Mouse (Mus musculus) erythroblast, embryonic 14.5 days (primary cell): ENCODE results near the gene Lypla2. TPM values are rescaled to one million over a fixed set of nuclear protein-coding genes. Genes with fewer than 3 reads are reported as not detected.

ENCODE experiments used
- H3K27me3 ChIP-seq: 2 replicates; pipeline ENCODE4 v1.6.1; 2012; ENCODE audit warnings: inconsistent platforms; ENCODE audit not compliant: control insufficient read depth
- H3K36me3 ChIP-seq: 2 replicates; pipeline ENCODE4 v1.6.1; 2012; ENCODE audit warnings: mild to moderate bottlenecking, inconsistent platforms; ENCODE audit not compliant: control insufficient read depth
- H3K4me1 ChIP-seq: 2 replicates; pipeline ENCODE4 v1.6.1; 2012; ENCODE audit warnings: inconsistent platforms; ENCODE audit not compliant: control insufficient read depth
- H3K4me3 ChIP-seq: replicated peaks from 2 replicates; pipeline ENCODE3; 2012; ENCODE audit warnings: moderate library complexity, mild to moderate bottlenecking, inconsistent platforms
- H3K9me3 ChIP-seq: 2 replicates; pipeline ENCODE4 v1.6.1; 2012; ENCODE audit warnings: low read length, inconsistent platforms, mixed read lengths; ENCODE audit not compliant: control insufficient read depth
- GATA1 ChIP-seq: IDR thresholded peaks from 2 replicates; pipeline ENCODE4 v1.6.1; 2012; ENCODE audit warnings: low read length, inconsistent platforms, mixed read lengths
- TAL1 ChIP-seq: IDR thresholded peaks from 3 replicates; pipeline ENCODE4 v1.6.1; 2012; ENCODE audit warnings: low read length, inconsistent platforms, mixed read lengths
- polyA plus RNA-seq: library from polyadenylated mRNA; stranded (reverse); fragments of >175 nt; gene quantifications from 2 replicates; pipeline ENCODE4 v1.2.3, GENCODE M21; 2012

The Lypla2 gene
- polyA plus RNA-seq, 1 experiment: 13.4 TPM

GRCm38 (mm10) chr4:135953179-135953578 is 19.2 kb downstream of the Lypla2 start:
- no peak overlapping the region for H3K4me3 ChIP-seq
- H3K27me3 ChIP-seq: no peaks in the 10 kb centered on the region
- H3K36me3 ChIP-seq: peaks cover 87% of the 10 kb centered on the region
- H3K9me3 ChIP-seq: peaks cover 16% of the 10 kb centered on the region
- TF ChIP-seq TAL1 (no peak), GATA1 (no peak)
- peaks cover 34% of the 10 kb centered on the region for H3K4me1 ChIP-seq

- Histone ChIP-seq H3K27me3 (no peaks in the 10 kb centered on the region), H3K4me1 (peaks cover 48% of the 10 kb centered on the region), H3K9me3 (peaks cover 16% of the 10 kb centered on the region), H3K4me3 (no peak overlapping the region), H3K36me3 (peaks cover 77% of the 10 kb centered on the region)
- TF ChIP-seq TAL1 (no peak), GATA1 (no peak)
Observed at GRCm38 (mm10) chr4:135951505-135951904, 20.9 kb downstream of the Lypla2 start.

- Histone ChIP-seq H3K27me3 (no peaks in the 10 kb centered on the region), H3K4me3 (no peak overlapping the region), H3K4me1 (peaks cover 57% of the 10 kb centered on the region), H3K9me3 (peaks cover 16% of the 10 kb centered on the region), H3K36me3 (peaks cover 65% of the 10 kb centered on the region)
- TF ChIP-seq GATA1 (no peak), TAL1 (no peak)
Observed at GRCm38 (mm10) chr4:135950365-135950764, 22.1 kb downstream of the Lypla2 start.

- TF ChIP-seq GATA1 (no peak), TAL1 (no peak)
Observed at GRCm38 (mm10) chr4:135949911-135950310, 22.5 kb downstream of the Lypla2 start.

GRCm38 (mm10) chr4:135949475-135949874 is 23.0 kb downstream of the Lypla2 start:
- no peaks in the 10 kb centered on the region for H3K27me3 ChIP-seq
- peaks cover 16% of the 10 kb centered on the region for H3K9me3 ChIP-seq
- TF ChIP-seq GATA1 (no peak), TAL1 (no peak)
- H3K4me1 ChIP-seq: peaks cover 54% of the 10 kb centered on the region
- H3K36me3 ChIP-seq: peaks cover 56% of the 10 kb centered on the region
- no peak overlapping the region for H3K4me3 ChIP-seq

More at GRCm38 (mm10) chr4:135949911-135950310, 22.5 kb downstream of the Lypla2 start:
- no peak overlapping the region for H3K4me3 ChIP-seq
- H3K36me3 ChIP-seq: peaks cover 61% of the 10 kb centered on the region
- H3K9me3 ChIP-seq: peaks cover 16% of the 10 kb centered on the region
- peaks cover 58% of the 10 kb centered on the region for H3K4me1 ChIP-seq
- no peaks in the 10 kb centered on the region for H3K27me3 ChIP-seq

- Histone ChIP-seq H3K27me3 (no peaks in the 10 kb centered on the region), H3K9me3 (peaks cover 16% of the 10 kb centered on the region), H3K4me3 (peak overlapping the region; percentile 14), H3K4me1 (peaks cover 52% of the 10 kb centered on the region), H3K36me3 (peaks cover 46% of the 10 kb centered on the region)
- TF ChIP-seq TAL1: no peak
Observed at GRCm38 (mm10) chr4:135948142-135948541, 24.3 kb downstream of the Lypla2 start.

GRCm38 (mm10) chr4:135946659-135947301 is 25.6 kb downstream of the Lypla2 start:
- H3K36me3 ChIP-seq: peaks cover 35% of the 10 kb centered on the region
- no peaks in the 10 kb centered on the region for H3K27me3 ChIP-seq
- peaks cover 46% of the 10 kb centered on the region for H3K4me1 ChIP-seq
- TF ChIP-seq GATA1: no peak
- no peak for TF ChIP-seq TAL1
- peak overlapping the region; percentile 73 for H3K4me3 ChIP-seq
- peaks cover 7% of the 10 kb centered on the region for H3K9me3 ChIP-seq

GRCm38 (mm10) chr4:135946278-135946658 is 26.2 kb downstream of the Lypla2 start, which contains the start of gene Hmgcl:
Hmgcl (plus strand) TSS chr4:135946448.
- H3K36me3 ChIP-seq: peaks cover 30% of the 10 kb centered on the region
- peak within 1 kb of the TSS; percentile 73 for H3K4me3 ChIP-seq
- no peaks in the 10 kb centered on the region for H3K27me3 ChIP-seq
- TF ChIP-seq GATA1: no peak
- no peak for TF ChIP-seq TAL1
- peaks cover 46% of the 10 kb centered on the region for H3K4me1 ChIP-seq
- peaks cover 2% of the 10 kb centered on the region for H3K9me3 ChIP-seq

- TF ChIP-seq TAL1: no peak
- TF ChIP-seq GATA1: no peak
- Histone ChIP-seq H3K4me3 (peak overlapping the region; percentile 73), H3K4me1 (peaks cover 46% of the 10 kb centered on the region), H3K9me3 (no peaks in the 10 kb centered on the region), H3K27me3 (no peaks in the 10 kb centered on the region), H3K36me3 (peaks cover 28% of the 10 kb centered on the region)
Observed at GRCm38 (mm10) chr4:135945706-135946105, 26.7 kb downstream of the Lypla2 start.

GRCm38 (mm10) chr4:135943389-135943788 is 29.0 kb downstream of the Lypla2 start:
- Histone ChIP-seq H3K4me1 (peaks cover 47% of the 10 kb centered on the region), H3K9me3 (no peaks in the 10 kb centered on the region), H3K27me3 (no peaks in the 10 kb centered on the region), H3K4me3 (no peak overlapping the region), H3K36me3 (peaks cover 27% of the 10 kb centered on the region)
- TF ChIP-seq TAL1 (no peak), GATA1 (no peak)
